Mouse (Mus musculus) stomach, embryonic 14.5 days (tissue): ENCODE measurements at regions not wholly inside any gene's neighbourhood (a gene's known extent, or its start where the extent isn't known, plus 50 kb on each side); places are given as distances from the start of the nearest gene placed in this dataset.
A peak's percentile ranks its signal among the peaks of the same experiment; 100 is the strongest.

ENCODE experiments used
- ATAC-seq: fragments of 200-750 bp; cut with Nextera tagmentation; 2 replicates; pipeline ENCODE4 v1.8.0; 2017; ENCODE audit warnings: low read depth, moderate TSS enrichment; ENCODE audit not compliant: insufficient number of reproducible peaks, insufficient read depth, low FRiP score
- H3K27ac ChIP-seq: fragments of 300-500 bp; sonication (generic); 2 replicates; pipeline ENCODE4 v1.5.1; 2014; ENCODE audit warnings: mild to moderate bottlenecking, low read length, moderate library complexity, mixed read lengths
- H3K27me3 ChIP-seq: fragments of 300-500 bp; sonication (generic); 2 replicates; pipeline ENCODE4 v1.6.1; 2014; ENCODE audit warnings: low read length, control low read depth, mixed read lengths; ENCODE audit not compliant: control insufficient read depth, insufficient read depth
- H3K36me3 ChIP-seq: fragments of 300-500 bp; sonication (generic); 2 replicates; pipeline ENCODE4 v1.6.1; 2014; ENCODE audit warnings: mild to moderate bottlenecking, control low read depth, low read length, moderate library complexity, mixed read lengths; ENCODE audit not compliant: control insufficient read depth, insufficient read depth
- H3K4me1 ChIP-seq: fragments of 300-500 bp; sonication (generic); 2 replicates; pipeline ENCODE4 v1.6.1; 2014; ENCODE audit warnings: low read length, control low read depth, mixed read lengths; ENCODE audit not compliant: control insufficient read depth, insufficient read depth
- H3K4me2 ChIP-seq: fragments of 300-500 bp; sonication (generic); replicated peaks from 2 replicates; pipeline ENCODE4 v1.6.1; 2014; ENCODE audit warnings: low read depth, low read length, control low read depth
- H3K4me3 ChIP-seq: fragments of 300-500 bp; sonication (generic); 2 replicates; pipeline ENCODE4 v1.5.1; 2014; ENCODE audit warnings: low read depth, low read length, control low read depth
- H3K9ac ChIP-seq: fragments of 300-500 bp; sonication (generic); replicated peaks from 2 replicates; pipeline ENCODE4 v1.6.1; 2014; ENCODE audit warnings: low read depth, mild to moderate bottlenecking, control low read depth, low read length, moderate library complexity, mixed read lengths
- H3K9me3 ChIP-seq: fragments of 300-500 bp; sonication (generic); 2 replicates; pipeline ENCODE4 v1.6.1; 2016; ENCODE audit warnings: low read depth, low read length, control low read depth; ENCODE audit not compliant: control insufficient read depth
- WGBS: fragments of 180-500 bp; shearing (Covaris S2); extraction: QIAGEN DNeasy Blood & Tissue Kit; methylation state at CpG from one replicate; pipeline ENCODE4 v1.1.7; 2014; 5-methylcytosine and 5-hydroxymethylcytosine counted together

GRCm38 (mm10) chr13:71138745-71139312, 297.2 kb upstream of the Adamts16 start:
- Histone ChIP-seq H3K9ac (no peak overlapping the region), H3K27ac (no peak overlapping the region), H3K4me1 (no peaks in the 10 kb centered on the region), H3K27me3 (no peaks in the 10 kb centered on the region), H3K4me3 (no peak overlapping the region), H3K4me2 (no peak overlapping the region), H3K9me3 (no peaks in the 10 kb centered on the region), H3K36me3 (no peaks in the 10 kb centered on the region)
- ATAC-seq = no peak
- WGBS = 76% methylated on average over 11 of the region's 11 CpGs

DNA sequence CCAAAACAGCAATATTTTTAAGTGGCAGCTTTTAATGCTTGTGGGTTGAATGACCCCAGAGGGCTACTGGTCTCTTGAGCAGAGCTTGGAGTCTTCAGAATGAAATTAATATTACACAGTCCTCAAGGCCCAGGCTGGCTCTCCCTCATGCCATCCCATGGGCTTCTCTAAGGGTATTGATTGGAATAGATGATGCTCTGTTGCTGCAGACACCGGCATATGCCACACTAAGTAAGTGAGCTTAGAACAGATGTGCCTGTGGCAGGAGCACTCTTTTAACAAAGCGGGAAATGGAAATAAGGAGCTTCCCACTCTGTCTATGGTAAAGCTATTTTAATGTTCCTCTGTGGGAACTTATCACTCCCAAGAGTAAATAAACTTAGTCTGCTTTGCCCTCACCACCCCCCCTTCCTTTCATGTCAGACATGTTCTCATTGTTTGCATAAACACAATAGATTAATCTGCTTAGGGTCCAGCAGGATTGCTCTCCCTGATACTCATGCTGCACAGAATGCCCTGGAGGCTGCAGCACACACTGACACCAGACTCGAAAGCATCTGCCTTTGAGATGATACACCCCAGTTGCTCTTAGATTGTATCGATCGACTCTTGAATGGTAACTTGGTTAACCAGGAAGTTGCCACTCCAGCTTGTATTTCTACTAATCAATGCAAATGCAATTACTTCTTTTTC, 294.5 kb upstream of the Adamts16 start:
- Histone ChIP-seq H3K27me3 (no peaks in the 10 kb centered on the region), H3K4me3 (no peak overlapping the region), H3K9me3 (no peaks in the 10 kb centered on the region), H3K9ac (no peak overlapping the region), H3K4me1 (no peaks in the 10 kb centered on the region), H3K27ac (no peak overlapping the region), H3K4me2 (no peak overlapping the region), H3K36me3 (no peaks in the 10 kb centered on the region)
- no peak for ATAC-seq
- 46% methylated on average over 5 of the region's 5 CpGs for WGBS

- H3K9ac ChIP-seq = no peak overlapping the region
These were observed 279.9 kb upstream of the Adamts16 start for GRCm38 (mm10) chr13:71121484-71121883.

GRCm38 (mm10) chr13:71108175-71108574, 266.6 kb upstream of the Adamts16 start:
- WGBS = 77% methylated on average over 8 of the region's 8 CpGs
- no peaks in the 10 kb centered on the region for H3K4me1 ChIP-seq
- no peaks in the 10 kb centered on the region for H3K36me3 ChIP-seq
- H3K27me3 ChIP-seq = no peaks in the 10 kb centered on the region
- ATAC-seq = no peak
- H3K27ac ChIP-seq = no peak overlapping the region
- no peak overlapping the region for H3K4me2 ChIP-seq
- H3K4me3 ChIP-seq = no peak overlapping the region
- H3K9ac ChIP-seq = no peak overlapping the region
- no peaks in the 10 kb centered on the region for H3K9me3 ChIP-seq

More at GRCm38 (mm10) chr13:71121484-71121883, 279.9 kb upstream of the Adamts16 start:
- Histone ChIP-seq H3K27me3 (no peaks in the 10 kb centered on the region), H3K4me1 (no peaks in the 10 kb centered on the region), H3K27ac (no peak overlapping the region), H3K4me2 (no peak overlapping the region), H3K4me3 (no peak overlapping the region), H3K9me3 (no peaks in the 10 kb centered on the region), H3K36me3 (no peaks in the 10 kb centered on the region)
- ATAC-seq = no peak
- 10% methylated on average over 1 of the region's 1 CpGs for WGBS

DNA sequence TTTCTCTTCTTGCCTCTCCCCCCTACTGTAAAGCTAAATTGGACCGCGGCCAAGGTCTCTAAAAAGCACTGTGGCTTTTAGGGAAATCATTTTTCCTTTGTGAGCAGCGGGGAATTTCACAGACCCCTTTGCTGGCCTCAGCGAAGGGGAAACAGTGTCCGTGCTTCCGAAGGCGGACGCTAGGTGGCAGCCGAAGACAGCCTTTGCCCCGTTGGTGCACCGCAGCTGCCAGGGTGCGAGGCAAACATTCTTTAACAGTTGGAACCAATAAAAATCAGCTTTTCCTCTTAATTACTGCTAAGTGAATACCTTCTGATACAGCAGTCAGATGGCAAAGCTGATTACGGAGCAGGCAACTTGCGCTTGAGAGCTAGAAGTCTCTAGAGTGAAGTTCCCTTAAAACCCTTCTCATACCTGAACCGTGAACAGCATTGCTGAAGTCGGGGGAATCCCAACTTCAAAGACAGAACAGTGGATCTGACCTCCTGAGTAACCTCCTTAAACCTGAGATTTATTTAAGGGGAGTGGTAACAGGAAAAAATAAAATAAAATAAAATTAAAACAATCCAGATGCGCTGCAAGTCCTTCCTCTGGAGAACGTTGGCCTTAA, 263.7 kb upstream of the Adamts16 start:
- ATAC-seq = peak; percentile 49; the same call in 1 of the 2 replicates
- Histone ChIP-seq H3K9ac (no peak overlapping the region), H3K27me3 (no peaks in the 10 kb centered on the region), H3K36me3 (no peaks in the 10 kb centered on the region), H3K27ac (no peak overlapping the region), H3K4me3 (peak overlapping the region; percentile 12), H3K4me2 (peak overlapping the region; percentile 52), H3K4me1 (no peaks in the 10 kb centered on the region), H3K9me3 (no peaks in the 10 kb centered on the region)
- WGBS = 12% methylated on average over 18 of the region's 18 CpGs

DNA sequence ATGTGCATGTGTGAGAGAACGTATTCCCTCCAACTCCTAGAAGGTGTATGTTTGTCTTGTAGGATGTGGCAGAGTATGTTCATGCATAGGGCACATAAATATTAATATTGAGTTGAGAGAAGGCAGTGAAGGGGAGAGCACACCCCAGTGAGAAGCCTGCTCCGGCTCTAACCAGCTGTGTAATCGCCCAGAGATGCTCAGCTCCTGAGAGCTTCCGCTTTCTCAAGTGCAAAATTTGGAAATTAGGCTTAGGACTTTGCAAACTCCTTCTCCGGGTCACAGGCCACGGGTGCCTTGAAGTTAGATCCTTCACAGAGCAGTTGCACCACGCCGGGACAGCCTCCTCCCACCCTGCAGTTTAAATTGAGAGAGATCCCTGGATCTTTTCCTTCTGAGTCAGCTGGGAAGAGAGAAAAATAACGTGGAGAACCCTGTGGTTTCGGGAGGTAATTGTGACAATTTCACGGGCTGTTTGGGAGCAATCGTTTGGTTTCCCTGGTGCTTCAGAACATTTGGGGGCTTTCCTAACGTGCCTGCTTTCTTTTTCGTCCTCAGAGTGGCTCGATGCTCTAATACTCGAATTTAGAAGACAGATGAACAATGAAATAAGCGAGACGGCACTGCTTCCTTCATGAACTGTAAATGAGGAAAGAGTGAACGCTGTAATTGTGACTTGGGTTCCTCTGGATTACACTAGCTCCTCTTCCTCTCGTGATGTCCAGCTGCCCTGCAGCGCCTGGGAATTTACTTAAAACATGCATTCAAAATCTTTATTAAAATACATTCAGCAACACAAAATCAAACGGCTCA, 263.0 kb upstream of the Adamts16 start:
- no peak overlapping the region for H3K9ac ChIP-seq
- no peaks in the 10 kb centered on the region for H3K4me1 ChIP-seq
- peak overlapping the region; percentile 12 for H3K4me3 ChIP-seq
- H3K9me3 ChIP-seq = no peaks in the 10 kb centered on the region
- no peak overlapping the region for H3K27ac ChIP-seq
- peak overlapping the region; percentile 52 for H3K4me2 ChIP-seq
- H3K36me3 ChIP-seq = no peaks in the 10 kb centered on the region
- 22% methylated on average over 22 of the region's 22 CpGs for WGBS
- ATAC-seq = no peak
- no peaks in the 10 kb centered on the region for H3K27me3 ChIP-seq

DNA sequence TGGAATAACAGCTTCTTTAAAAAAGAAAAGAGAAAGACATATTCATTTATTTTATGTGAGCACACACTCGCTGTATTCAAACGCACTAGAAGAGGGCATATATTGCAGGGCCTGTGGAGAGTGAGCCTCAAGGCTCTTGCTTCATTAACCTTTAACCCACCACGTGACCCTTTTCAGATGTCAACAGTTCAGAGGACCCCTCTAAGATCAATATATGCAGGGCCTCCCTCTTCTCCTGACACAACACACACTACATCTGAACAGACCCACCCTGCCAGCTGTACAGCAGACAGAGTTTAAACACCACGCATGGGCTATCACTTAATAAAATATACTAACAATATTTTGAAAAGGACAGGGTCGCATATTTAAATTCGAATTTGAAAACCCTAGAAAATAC, 242.7 kb upstream of the Adamts16 start:
- ATAC-seq = no peak
- Histone ChIP-seq H3K9ac (no peak overlapping the region), H3K9me3 (no peaks in the 10 kb centered on the region), H3K4me2 (no peak overlapping the region), H3K36me3 (no peaks in the 10 kb centered on the region), H3K4me3 (no peak overlapping the region), H3K27me3 (no peaks in the 10 kb centered on the region), H3K4me1 (no peaks in the 10 kb centered on the region), H3K27ac (no peak overlapping the region)
- WGBS = 50% methylated on average over 6 of the region's 6 CpGs

GRCm38 (mm10) chr13:71075916-71076315, 234.3 kb upstream of the Adamts16 start:
- Histone ChIP-seq H3K9me3 (no peaks in the 10 kb centered on the region), H3K4me1 (no peaks in the 10 kb centered on the region), H3K9ac (no peak overlapping the region), H3K4me3 (no peak overlapping the region), H3K27me3 (no peaks in the 10 kb centered on the region), H3K27ac (no peak overlapping the region), H3K4me2 (no peak overlapping the region), H3K36me3 (no peaks in the 10 kb centered on the region)
- 79% methylated on average over 4 of the region's 4 CpGs for WGBS
- ATAC-seq = no peak
